Mouse (Mus musculus) liver, postnatal 0 days (tissue): ENCODE measurements around the gene Gm7075. TPM values are rescaled to one million over a fixed set of nuclear protein-coding genes. Genes with fewer than 3 reads are reported as not detected.

Source experiments
- ATAC-seq: fragments of 200-750 bp; cut with Nextera tagmentation; 2 replicates; pipeline ENCODE4 v1.8.0; 2017; ENCODE audit warnings: mild to moderate bottlenecking, moderate library complexity
- DNase-seq: peaks from one replicate; pipeline ENCODE4 v3.0.0-alpha.2; 2016
- H3K27ac ChIP-seq: fragments of 300-500 bp; sonication (generic); 2 replicates; pipeline ENCODE4 v1.5.1; 2014; ENCODE audit warnings: antibody characterized with exemption, moderate library complexity, mild to moderate bottlenecking, low read depth
- H3K27me3 ChIP-seq: fragments of 300-500 bp; sonication (generic); 2 replicates; pipeline ENCODE4 v1.6.1; 2014; ENCODE audit warnings: low read length, control low read depth, mixed read lengths; ENCODE audit not compliant: insufficient read depth
- H3K36me3 ChIP-seq: fragments of 300-500 bp; sonication (generic); replicated peaks from 2 replicates; pipeline ENCODE4 v1.6.1; 2014; ENCODE audit warnings: mild to moderate bottlenecking, control low read depth, low read length, moderate library complexity, mixed read lengths; ENCODE audit not compliant: insufficient read depth
- H3K4me1 ChIP-seq: fragments of 300-500 bp; sonication (generic); 2 replicates; pipeline ENCODE4 v1.6.1; 2014; ENCODE audit warnings: antibody characterized with exemption, mild to moderate bottlenecking, control low read depth; ENCODE audit not compliant: insufficient read depth
- H3K4me2 ChIP-seq: fragments of 300-500 bp; sonication (generic); 2 replicates; pipeline ENCODE4 v1.6.1; 2014; ENCODE audit warnings: low read depth, mild to moderate bottlenecking, low read length, moderate library complexity, mixed read lengths
- H3K4me3 ChIP-seq: fragments of 300-500 bp; sonication (generic); 2 replicates; pipeline ENCODE4 v1.5.1; 2014; ENCODE audit warnings: low read depth, low read length
- H3K9ac ChIP-seq: fragments of 300-500 bp; sonication (generic); replicated peaks from 2 replicates; pipeline ENCODE4 v1.6.1; 2014; ENCODE audit warnings: mild to moderate bottlenecking, moderate library complexity
- H3K9me3 ChIP-seq: fragments of 300-500 bp; sonication (generic); 2 replicates; pipeline ENCODE4 v1.6.1; 2016; ENCODE audit warnings: mild to moderate bottlenecking, control low read depth, low read length, mixed read lengths
- CTCF ChIP-seq: sonication (generic); IDR thresholded peaks from 2 replicates; pipeline ENCODE4 v1.5.1; 2016; ENCODE audit warnings: antibody characterized with exemption, low read depth
- EP300 ChIP-seq: IDR thresholded peaks from 2 replicates; pipeline ENCODE4 v1.6.1; 2016; ENCODE audit warnings: antibody characterized with exemption, low read depth, mild to moderate bottlenecking
- WGBS: fragments of 180-500 bp; shearing (Covaris S2); extraction: QIAGEN DNeasy Blood & Tissue Kit; methylation state at CpG from one replicate; pipeline ENCODE4 v1.1.7; 2014; ENCODE audit not compliant: insufficient replicate concordance; 5-methylcytosine and 5-hydroxymethylcytosine counted together
- polyA plus RNA-seq: library from polyadenylated mRNA; unstranded; fragments of >200 nt; fragmentation: Nextera tagmentation; extraction: Ambion mirVana; gene quantifications from 2 replicates; pipeline ENCODE4 v1.2.1, GENCODE M21; 2015

Gm7075 gene
- polyA plus RNA-seq, 1 experiment from 2014 or later: not detected

DNA sequence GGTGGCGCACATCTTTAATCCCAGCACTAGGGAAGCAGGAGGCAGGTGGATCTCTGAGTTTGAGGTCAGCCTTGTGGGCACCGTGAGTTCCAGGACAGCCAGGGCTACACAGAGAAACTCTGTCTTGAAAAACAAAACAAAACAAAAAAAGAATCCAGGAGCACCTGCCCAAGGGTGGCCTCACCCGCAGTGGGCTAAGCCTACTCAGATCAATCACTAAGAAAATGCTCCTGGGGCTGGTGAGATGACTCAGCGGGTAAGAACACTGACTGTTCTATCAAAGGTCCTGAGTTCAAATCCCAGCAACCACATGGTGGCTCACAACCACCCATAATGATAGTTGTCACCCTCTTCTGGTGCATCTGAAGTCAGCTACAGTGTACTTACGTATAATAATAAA lies 45.3 kb downstream of the Gm7075 start:
- no peaks in the 10 kb centered on the region for H3K27me3 ChIP-seq
- no peak overlapping the region for H3K27ac ChIP-seq
- DNase-seq: no peak
- no peak overlapping the region for H3K9ac ChIP-seq
- no peak overlapping the region for H3K4me3 ChIP-seq
- no peak for ATAC-seq
- H3K9me3 ChIP-seq: no peaks in the 10 kb centered on the region
- H3K4me2 ChIP-seq: no peak overlapping the region
- no peaks in the 10 kb centered on the region for H3K36me3 ChIP-seq
- no peaks in the 10 kb centered on the region; the same call in 1 of the 2 replicates for H3K4me1 ChIP-seq
- 87% methylated on average over 5 of the region's 5 CpGs for WGBS
- TF ChIP-seq CTCF (no peak), EP300 (no peak)

Other genes with a start within 250 kb of the Gm7075 start
- 0.04 and 0.18 TPM in 2 replicates for gene Mypn, start 217.8 kb downstream of the Gm7075 start, polyA plus RNA-seq
- 22.5 and 22.9 TPM in 2 replicates for gene Herc4, start 178.0 kb downstream of the Gm7075 start, polyA plus RNA-seq
- gene Sirt1, start 40.1 kb downstream of the Gm7075 start, polyA plus RNA-seq: 2.8 and 3.1 TPM in 2 replicates
- gene Dnajc12, start 39.3 kb downstream of the Gm7075 start, polyA plus RNA-seq: 14.8 and 15.4 TPM in 2 replicates
- gene Ctnna3, start 8.3 kb upstream of the Gm7075 start, polyA plus RNA-seq: 0.05 TPM in 1 of 2 replicates, not detected in the other